Mouse (Mus musculus) spleen, postnatal 0 days (tissue): ENCODE results near the gene Map3k12. TPM values are rescaled to one million over a fixed set of nuclear protein-coding genes. Genes with fewer than 3 reads are reported as not detected.

Source experiments
- polyA plus RNA-seq: library from polyadenylated mRNA; unstranded; fragments of >200 nt; fragmentation: Nextera tagmentation; extraction: Ambion mirVana; gene quantifications from 2 replicates; pipeline ENCODE4 v1.2.1, GENCODE M21; 2015

Gene Map3k12
- 2.1 and 2.6 TPM in 2 replicates for polyA plus RNA-seq

DNA sequence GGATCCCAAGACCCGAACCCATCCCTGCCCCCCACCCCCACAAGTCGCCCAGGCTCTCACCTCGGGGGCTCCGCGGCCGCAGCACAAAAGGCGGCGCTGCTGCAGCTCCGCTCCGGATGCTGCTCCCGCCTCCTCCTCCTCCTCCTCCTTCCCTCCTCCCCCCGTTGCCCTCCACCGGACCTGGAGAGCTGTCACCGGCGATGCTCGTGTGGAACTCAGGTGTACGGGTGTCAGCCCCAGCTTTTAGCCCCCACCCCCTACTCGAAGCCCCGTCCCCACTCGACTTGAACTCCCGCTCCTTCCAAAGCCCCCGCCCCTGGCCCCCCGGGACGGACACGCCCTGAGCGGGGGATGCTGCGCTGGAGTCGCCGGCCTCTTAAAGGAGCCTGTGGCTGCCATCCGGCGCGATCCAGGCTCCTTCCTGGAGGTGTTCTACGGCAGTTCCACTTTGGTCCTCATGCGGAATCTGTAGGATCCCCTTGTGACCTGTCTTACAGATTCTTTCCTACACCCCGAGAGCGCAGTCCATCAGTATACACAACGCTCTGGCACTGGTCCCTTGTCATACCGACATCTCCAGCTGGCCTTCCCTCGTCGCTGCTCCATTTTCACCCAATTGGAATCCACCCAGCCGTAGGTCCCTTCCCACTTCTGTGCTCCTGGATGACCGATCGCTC is at the start of gene Map3k12:
TSS of gene Map3k12 (minus strand) at position 337 of the 677 bp plus-strand sequence.

DNA sequence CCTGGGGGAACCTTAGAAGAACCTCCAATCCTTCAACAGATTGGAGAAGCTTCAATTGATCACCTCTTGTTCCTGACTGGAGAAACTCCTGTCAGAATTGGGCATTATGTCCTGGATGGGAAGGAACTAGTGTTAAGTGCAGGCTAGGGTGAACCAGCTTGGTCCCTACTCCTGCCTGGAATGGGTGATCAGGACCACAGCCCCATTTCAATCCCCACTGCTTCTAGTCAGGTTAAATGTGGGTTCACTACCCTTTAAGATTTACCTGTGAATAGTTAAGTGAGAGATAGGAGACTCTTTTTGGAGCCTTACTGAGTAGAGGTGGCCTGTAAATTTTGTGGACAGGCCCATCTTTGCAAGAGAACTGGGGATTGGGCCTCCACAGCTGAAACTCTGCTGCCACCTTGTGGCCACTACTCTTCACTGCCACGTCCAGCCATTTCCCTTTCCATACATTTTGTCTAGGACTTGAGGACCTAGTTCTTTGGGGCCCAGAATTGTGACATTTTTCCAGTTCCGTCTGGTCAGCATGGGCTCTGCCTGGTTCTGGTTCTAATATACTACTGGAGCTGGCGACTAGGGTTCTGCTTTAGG is 8.1 kb upstream of the Map3k12 start, which contains the start of gene Npff:
TSS of gene Npff (minus strand) at position 51 of the 594 bp plus-strand sequence.

DNA sequence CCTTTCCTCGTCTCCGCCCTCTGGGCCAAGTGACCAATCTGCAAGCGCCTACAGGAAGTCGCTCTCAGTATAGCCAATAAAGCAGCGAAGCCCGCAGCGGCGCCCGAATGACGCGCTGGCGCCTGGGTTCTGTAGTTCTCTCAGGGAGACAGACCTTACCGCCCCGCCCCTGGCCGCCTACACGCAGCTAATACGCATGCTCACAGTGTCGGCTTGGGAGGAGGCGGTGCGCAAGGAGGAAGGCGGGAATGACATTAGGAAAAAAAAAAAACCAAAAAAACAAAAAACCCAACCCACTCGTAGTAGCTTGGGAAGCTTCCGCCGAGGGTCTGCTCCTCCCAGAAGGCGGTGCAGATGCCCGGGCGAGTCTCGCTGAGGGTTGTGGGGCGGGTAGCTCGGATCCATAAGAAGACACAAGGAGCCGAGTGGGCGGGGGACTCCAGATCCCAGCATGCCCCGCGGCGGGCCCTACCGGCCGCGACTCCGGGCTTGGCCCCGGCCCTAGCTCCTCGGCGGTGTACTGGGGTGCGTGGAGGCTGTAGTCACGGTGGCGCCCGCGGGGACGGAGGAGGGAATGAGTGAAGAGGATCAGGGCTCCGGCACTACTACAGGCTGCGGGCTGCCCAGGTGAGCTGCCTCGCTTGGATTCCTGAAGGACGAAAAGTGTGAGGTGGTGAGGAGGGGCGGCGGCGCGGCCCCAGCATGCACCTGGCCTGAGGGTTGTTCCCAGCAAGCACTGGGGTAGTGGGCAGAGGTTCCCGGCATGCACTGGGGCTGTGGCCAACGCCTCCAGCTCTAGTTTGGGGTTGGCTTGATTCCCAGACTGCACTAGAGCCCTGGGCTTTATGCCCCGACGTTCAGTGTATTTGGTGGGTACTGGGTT is 1.4 kb upstream of the Map3k12 start, which contains the start of gene Tarbp2:
TSS of gene Tarbp2 (plus strand) at position 217 of the 883 bp plus-strand sequence.

DNA sequence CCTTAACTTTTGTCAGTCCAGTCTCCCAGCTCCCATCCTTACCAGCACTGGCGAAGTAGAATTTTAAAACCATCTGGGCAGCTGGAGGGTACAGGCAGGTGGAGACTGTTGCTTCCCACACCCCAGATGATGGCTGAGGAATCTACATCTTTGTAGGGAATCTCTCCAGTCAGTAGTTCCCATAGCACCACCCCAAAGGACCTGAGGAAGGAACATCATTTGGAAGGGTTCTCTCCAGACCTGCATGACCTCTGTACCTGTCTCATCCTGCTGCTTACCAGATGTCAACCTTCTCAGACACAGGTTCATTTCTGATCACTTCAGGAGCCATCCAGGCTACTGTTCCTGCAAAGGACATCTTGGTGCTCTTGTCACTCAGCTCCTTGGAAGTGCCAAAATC is 13.4 kb downstream of the Map3k12 start, which contains the start of gene Gm10337:
TSS of gene Gm10337 (plus strand) at position 276 of the 400 bp plus-strand sequence.

DNA sequence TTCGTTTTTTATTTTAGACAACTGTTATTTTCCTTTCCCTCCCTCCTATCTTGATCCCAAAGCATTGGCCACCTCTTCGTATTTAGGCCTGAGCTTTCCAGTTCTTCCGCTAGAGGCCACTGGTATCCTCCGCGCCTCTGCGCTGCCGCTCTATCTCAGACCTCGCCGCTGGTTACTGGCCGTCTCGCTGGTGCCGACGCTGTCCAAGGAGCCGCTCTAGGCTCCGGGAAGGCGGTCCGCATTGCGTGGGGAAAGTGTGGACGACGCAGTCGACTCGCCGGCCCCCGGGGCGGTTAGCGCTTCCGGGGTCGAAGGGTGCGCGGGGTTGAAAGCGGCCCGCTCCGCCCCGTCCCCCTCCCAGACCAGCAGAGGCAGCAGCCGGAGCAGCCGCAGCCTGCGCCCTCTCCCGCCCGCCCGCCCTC is 46.7 kb downstream of the Map3k12 start, which contains the start of gene Pcbp2:
TSS of gene Pcbp2 (plus strand) at position 357 of the 422 bp plus-strand sequence.

DNA sequence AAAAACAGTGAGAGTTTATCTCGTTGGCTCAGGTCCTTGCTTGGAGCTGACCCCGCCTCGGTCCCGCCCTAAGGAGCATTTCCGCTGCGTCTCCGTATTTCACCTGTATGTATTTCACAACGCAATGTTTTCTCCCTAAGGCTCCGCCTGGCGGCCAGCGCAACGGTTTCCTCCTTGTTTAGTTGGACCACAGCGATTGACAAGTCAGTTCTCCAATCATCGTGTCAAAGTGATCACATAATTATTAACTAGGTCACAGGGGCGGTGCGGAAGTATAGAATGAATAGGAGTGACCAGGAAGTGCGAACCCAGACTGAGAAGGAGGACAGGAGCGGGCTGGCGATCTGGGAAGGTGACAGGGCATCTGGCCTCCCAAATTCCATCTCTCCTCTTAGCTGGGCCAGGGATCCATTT is 58.0 kb downstream of the Map3k12 start, which contains the start of gene Prr13:
TSS of gene Prr13 (plus strand) at position 125 of the 414 bp plus-strand sequence.

Other genes with a start within 250 kb of the Map3k12 start
- 0.05 TPM in 1 of 2 replicates, not detected in the other for gene Gm9918, start 246.5 kb downstream of the Map3k12 start, polyA plus RNA-seq
- 33.1 and 39.4 TPM in 2 replicates for gene Mfsd5, start 237.6 kb downstream of the Map3k12 start, polyA plus RNA-seq
- gene Espl1, start 220.8 kb downstream of the Map3k12 start, polyA plus RNA-seq = 21.9 and 25.0 TPM in 2 replicates
- 257 and 291 TPM in 2 replicates for gene Pfdn5, start 190.9 kb downstream of the Map3k12 start, polyA plus RNA-seq
- 53.5 and 57.2 TPM in 2 replicates for gene Myg1, start 185.4 kb downstream of the Map3k12 start, polyA plus RNA-seq
- 43.7 and 44.0 TPM in 2 replicates for gene Aaas, start 166.3 kb downstream of the Map3k12 start, polyA plus RNA-seq
- gene Sp7, start 149.9 kb downstream of the Map3k12 start, polyA plus RNA-seq = not detected in 2 replicates
- gene Sp1, start 110.9 kb downstream of the Map3k12 start, polyA plus RNA-seq = 7.2 and 8.2 TPM in 2 replicates
- gene Amhr2, start 71.7 kb downstream of the Map3k12 start, polyA plus RNA-seq = 0.52 and 1.0 TPM in 2 replicates
- gene Prr13, start 58.0 kb downstream of the Map3k12 start, polyA plus RNA-seq = 179 and 189 TPM in 2 replicates
- 129 and 138 TPM in 2 replicates for gene Pcbp2, start 46.5 kb downstream of the Map3k12 start, polyA plus RNA-seq
- not detected in 2 replicates for gene Gm10337, start 13.3 kb downstream of the Map3k12 start, polyA plus RNA-seq
- gene Tarbp2, start 1.1 kb upstream of the Map3k12 start, polyA plus RNA-seq = 34.0 and 36.9 TPM in 2 replicates
- gene Npff, start 7.9 kb upstream of the Map3k12 start, polyA plus RNA-seq = 1.6 and 2.4 TPM in 2 replicates
- 0.23 TPM in 1 of 2 replicates, not detected in the other for gene Gm28047, start 108.0 kb upstream of the Map3k12 start, polyA plus RNA-seq
- 19.3 and 21.0 TPM in 2 replicates for gene Atf7, start 108.4 kb upstream of the Map3k12 start, polyA plus RNA-seq
- 55.7 and 56.8 TPM in 2 replicates for gene Atp5g2, start 155.3 kb upstream of the Map3k12 start, polyA plus RNA-seq
- gene Calcoco1, start 205.1 kb upstream of the Map3k12 start, polyA plus RNA-seq = 17.6 and 23.3 TPM in 2 replicates